Mouse (Mus musculus) midbrain, embryonic 13.5 days (tissue): Measurements from ENCODE around the gene Pde6d. TPM values are rescaled to one million over a fixed set of nuclear protein-coding genes. Genes with fewer than 3 reads are reported as not detected.
A peak's percentile ranks its signal among the peaks of the same experiment; 100 is the strongest.

ENCODE experiments used
- ATAC-seq: fragments of 200-750 bp; cut with Nextera tagmentation; 2 replicates; pipeline ENCODE4 v1.8.0; 2017; ENCODE audit warnings: mild to moderate bottlenecking, moderate TSS enrichment, moderate library complexity
- H3K27ac ChIP-seq: fragments of 300-500 bp; sonication (generic); 2 replicates; pipeline ENCODE4 v1.5.1; 2015; ENCODE audit warnings: inconsistent platforms, mild to moderate bottlenecking, moderate library complexity
- H3K27me3 ChIP-seq: fragments of 300-500 bp; sonication (generic); 2 replicates; pipeline ENCODE4 v1.6.1; 2015; ENCODE audit warnings: mild to moderate bottlenecking, inconsistent platforms
- H3K36me3 ChIP-seq: fragments of 300-500 bp; sonication (generic); 2 replicates; pipeline ENCODE4 v1.6.1; 2015; ENCODE audit warnings: mild to moderate bottlenecking, inconsistent platforms
- H3K4me1 ChIP-seq: fragments of 300-500 bp; sonication (generic); replicated peaks from 2 replicates; pipeline ENCODE4 v1.6.1; 2015; ENCODE audit warnings: inconsistent platforms
- H3K4me2 ChIP-seq: fragments of 300-500 bp; sonication (generic); replicated peaks from 2 replicates; pipeline ENCODE4 v1.6.1; 2015; ENCODE audit warnings: moderate library complexity, mild to moderate bottlenecking, inconsistent platforms
- H3K4me3 ChIP-seq: fragments of 300-500 bp; sonication (generic); replicated peaks from 2 replicates; pipeline ENCODE4 v1.5.1; 2015; ENCODE audit warnings: mild to moderate bottlenecking, inconsistent platforms
- H3K9ac ChIP-seq: fragments of 300-500 bp; sonication (generic); replicated peaks from 2 replicates; pipeline ENCODE4 v1.6.1; 2015; ENCODE audit warnings: mild to moderate bottlenecking, inconsistent platforms
- H3K9me3 ChIP-seq: fragments of 300-500 bp; sonication (generic); 2 replicates; pipeline ENCODE4 v1.6.1; 2016; ENCODE audit warnings: mild to moderate bottlenecking, inconsistent platforms
- WGBS: fragments of 180-500 bp; shearing (Covaris S2); methylation state at CpG from one replicate; pipeline ENCODE4 v1.1.7; 2015; 5-methylcytosine and 5-hydroxymethylcytosine counted together
- polyA plus RNA-seq: library from polyadenylated mRNA; unstranded; fragments of >200 nt; fragmentation: Nextera tagmentation; extraction: Ambion mirVana; gene quantifications from 2 replicates; pipeline ENCODE4 v1.2.1, GENCODE M21; 2015

Pde6d gene
- polyA plus RNA-seq: 86.6 and 90.2 TPM in 2 replicates

DNA sequence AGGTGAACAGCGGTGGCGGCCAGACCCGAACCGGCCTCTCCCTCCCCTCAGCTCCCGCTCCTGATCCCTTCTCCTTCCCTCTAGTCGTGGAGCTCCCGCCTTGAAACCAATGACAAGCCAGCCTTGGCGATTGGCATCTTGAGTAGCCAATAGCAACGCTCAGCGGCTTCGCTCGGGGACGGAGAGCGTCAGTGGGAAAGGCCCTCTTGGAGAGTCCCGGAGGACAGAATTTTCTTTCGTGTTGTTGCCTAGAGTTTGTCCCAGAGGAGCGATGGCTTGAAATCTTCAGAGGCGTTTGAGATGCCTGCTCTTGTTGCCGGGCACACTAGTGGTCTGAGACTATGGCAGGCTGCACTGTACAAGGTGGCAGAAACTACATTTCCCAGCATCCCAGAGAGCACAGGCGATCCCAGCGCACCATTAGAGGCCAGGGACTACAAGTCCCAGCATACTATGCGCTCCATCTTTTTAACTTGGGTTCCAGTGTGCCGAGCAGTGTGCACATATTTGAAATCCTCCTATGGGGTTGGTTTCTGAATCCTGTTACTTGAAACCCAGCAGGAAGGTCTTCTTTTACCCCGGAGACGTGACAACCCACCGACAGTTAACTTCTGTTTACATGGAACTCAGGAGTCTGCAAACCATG, at the start of gene Pde6d, which contains the start of gene Cops7b:
Pde6d (minus strand) TSS at position 179 of the 646 bp plus-strand sequence.
Cops7b (plus strand) TSS at position 454 of the 646 bp plus-strand sequence.
- Histone ChIP-seq H3K36me3 (0 out of 2 replicates have a peak, but pooled peaks cover 2% of the 10 kb centered on the region), H3K4me3 (peak within 1 kb of the TSS; percentile 74), H3K4me1 (peaks cover 21% of the 10 kb centered on the region), H3K4me2 (peak within 1 kb of the TSS; percentile 77), H3K9me3 (no peaks in the 10 kb centered on the region), H3K27ac (peak within 1 kb of the TSS; percentile 70), H3K9ac (peak within 1 kb of the TSS; percentile 87), H3K27me3 (no peaks in the 10 kb centered on the region)
- ATAC-seq: peak; percentile 99
- under 1% methylated on average over 26 of the region's 26 CpGs for WGBS

DNA sequence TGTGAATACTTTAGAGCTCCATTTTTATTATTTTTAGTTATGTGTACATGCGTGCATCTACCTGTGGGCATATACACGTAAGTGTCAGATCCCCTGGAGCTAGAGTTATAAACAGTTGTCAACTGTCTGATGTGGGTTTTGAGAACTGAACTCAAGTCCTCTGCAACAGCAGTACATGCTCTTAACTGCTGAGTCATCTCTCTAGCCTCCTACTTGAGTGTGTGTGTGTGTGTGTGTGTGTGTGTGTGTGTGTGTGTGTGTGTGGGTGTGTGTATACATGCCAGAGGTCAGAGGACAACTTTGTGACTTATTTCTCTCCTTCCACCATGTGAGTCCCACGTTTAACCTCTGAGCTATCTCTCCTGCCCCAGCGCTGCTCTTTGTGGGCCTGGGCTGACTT, 48.1 kb upstream of the Pde6d start:
- no peaks in the 10 kb centered on the region for H3K36me3 ChIP-seq
- no peak for ATAC-seq
- no peak overlapping the region for H3K4me2 ChIP-seq
- H3K4me3 ChIP-seq: no peak overlapping the region
- peaks cover 8% of the 10 kb centered on the region for H3K4me1 ChIP-seq
- 81% methylated on average over 4 of the region's 4 CpGs for WGBS
- no peak overlapping the region for H3K9ac ChIP-seq
- H3K27me3 ChIP-seq: no peaks in the 10 kb centered on the region
- no peaks in the 10 kb centered on the region for H3K9me3 ChIP-seq
- H3K27ac ChIP-seq: no peak overlapping the region

DNA sequence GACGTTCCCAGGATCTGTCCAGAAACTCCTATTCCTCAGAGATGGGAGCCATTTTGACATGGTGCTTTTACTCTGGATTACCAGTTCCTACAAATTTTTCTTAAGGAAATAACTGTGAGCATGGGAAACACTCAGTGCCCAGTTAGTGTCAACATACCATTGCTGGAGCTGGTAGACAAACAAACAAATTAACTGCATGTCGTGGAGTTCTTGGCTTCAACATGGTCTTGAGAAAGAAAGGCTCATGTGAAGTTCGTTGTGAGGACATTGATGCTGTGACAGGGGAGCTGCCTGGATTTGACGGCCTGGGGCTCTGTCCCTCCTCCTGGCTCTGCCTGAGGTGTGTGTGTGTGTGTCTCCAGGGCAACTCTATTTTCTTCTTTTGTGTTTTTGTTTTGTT, 47.5 kb upstream of the Pde6d start:
- H3K9ac ChIP-seq: no peak overlapping the region
- H3K27me3 ChIP-seq: no peaks in the 10 kb centered on the region
- H3K4me2 ChIP-seq: no peak overlapping the region
- ATAC-seq: no peak
- no peak overlapping the region for H3K27ac ChIP-seq
- H3K4me3 ChIP-seq: no peak overlapping the region
- WGBS: 56% methylated on average over 4 of the region's 4 CpGs
- no peaks in the 10 kb centered on the region for H3K9me3 ChIP-seq
- peaks cover 8% of the 10 kb centered on the region for H3K4me1 ChIP-seq
- no peaks in the 10 kb centered on the region for H3K36me3 ChIP-seq

DNA sequence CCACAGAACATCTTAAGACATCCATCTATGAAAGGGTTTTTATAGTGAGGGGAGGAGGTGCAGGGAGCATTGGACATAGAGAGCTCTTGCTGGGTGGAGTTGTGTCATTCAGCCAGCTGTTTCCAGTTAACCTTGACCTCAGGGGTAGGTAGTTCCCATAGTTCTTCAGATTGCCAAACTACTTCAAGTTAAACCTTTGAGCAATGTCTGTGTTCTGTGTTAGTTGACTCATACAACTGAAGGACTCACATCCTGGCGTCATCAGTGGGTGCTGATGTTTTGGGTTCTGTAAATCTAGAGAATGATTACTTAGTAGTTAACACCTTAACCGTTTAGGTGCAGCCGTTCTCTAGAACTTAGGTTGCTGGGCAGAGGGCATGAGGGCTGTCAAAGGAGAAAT, 45.8 kb upstream of the Pde6d start:
- H3K4me2 ChIP-seq: no peak overlapping the region

GRCm38 (mm10) chr1:86623001-86624000, 40.9 kb upstream of the Pde6d start:
- Histone ChIP-seq H3K27me3 (no peaks in the 10 kb centered on the region), H3K9me3 (no peaks in the 10 kb centered on the region), H3K4me2 (no peak overlapping the region), H3K4me1 (no peaks in the 10 kb centered on the region), H3K36me3 (no peaks in the 10 kb centered on the region), H3K4me3 (no peak overlapping the region), H3K27ac (no peak overlapping the region), H3K9ac (no peak overlapping the region)
- ATAC-seq: no peak
- WGBS: 72% methylated on average over 16 of the region's 16 CpGs

More for the DNA sequence above, 45.8 kb upstream of the Pde6d start:
- Histone ChIP-seq H3K27ac (no peak overlapping the region), H3K9me3 (no peaks in the 10 kb centered on the region), H3K4me3 (no peak overlapping the region), H3K4me1 (no peaks in the 10 kb centered on the region; the same call in 1 of the 2 replicates), H3K9ac (no peak overlapping the region), H3K27me3 (no peaks in the 10 kb centered on the region), H3K36me3 (no peaks in the 10 kb centered on the region)
- no peak for ATAC-seq
- WGBS: 94% methylated on average over 3 of the region's 3 CpGs

DNA sequence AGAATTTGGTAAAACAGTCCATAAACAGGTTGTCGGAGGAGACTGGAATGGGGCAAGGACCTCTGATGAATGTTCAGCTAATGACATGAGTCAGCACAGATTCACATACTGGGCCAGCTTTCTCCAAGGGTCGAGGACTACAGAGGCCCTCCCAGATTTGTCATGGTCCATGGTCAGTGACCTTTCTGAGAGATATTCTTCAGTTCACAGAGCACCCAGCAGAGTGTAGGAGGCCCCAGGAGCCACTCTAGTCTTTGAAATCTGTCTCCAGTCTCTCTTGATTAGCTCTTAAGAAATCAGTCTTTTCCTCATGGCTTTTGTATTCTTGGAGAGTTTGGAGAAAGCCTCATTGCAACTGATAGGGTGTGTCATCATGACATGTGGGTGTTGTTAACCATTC, 39.9 kb upstream of the Pde6d start:
- no peaks in the 10 kb centered on the region for H3K36me3 ChIP-seq
- WGBS: 63% methylated on average over 2 of the region's 2 CpGs
- H3K9ac ChIP-seq: no peak overlapping the region
- H3K4me3 ChIP-seq: no peak overlapping the region
- H3K27ac ChIP-seq: no peak overlapping the region
- no peak for ATAC-seq
- no peaks in the 10 kb centered on the region for H3K9me3 ChIP-seq
- no peaks in the 10 kb centered on the region for H3K27me3 ChIP-seq
- H3K4me1 ChIP-seq: no peaks in the 10 kb centered on the region
- H3K4me2 ChIP-seq: no peak overlapping the region

GRCm38 (mm10) chr1:86618454-86619125, 36.2 kb upstream of the Pde6d start:
- Histone ChIP-seq H3K9me3 (no peaks in the 10 kb centered on the region), H3K9ac (no peak overlapping the region), H3K36me3 (no peaks in the 10 kb centered on the region), H3K4me1 (no peaks in the 10 kb centered on the region), H3K27ac (no peak overlapping the region), H3K4me2 (no peak overlapping the region), H3K4me3 (no peak overlapping the region), H3K27me3 (no peaks in the 10 kb centered on the region)
- WGBS: 60% methylated on average over 10 of the region's 10 CpGs
- ATAC-seq: no peak

- peak; percentile 48; the same call in 1 of the 2 replicates for ATAC-seq
- no peak overlapping the region for H3K27ac ChIP-seq
These were observed 31.8 kb upstream of the Pde6d start for GRCm38 (mm10) chr1:86614269-86614668.

GRCm38 (mm10) chr1:86612081-86612480, 29.7 kb upstream of the Pde6d start:
- Histone ChIP-seq H3K27ac (no peak overlapping the region), H3K36me3 (peaks cover 36% of the 10 kb centered on the region), H3K4me3 (no peak overlapping the region), H3K9ac (no peak overlapping the region), H3K4me2 (no peak overlapping the region), H3K9me3 (no peaks in the 10 kb centered on the region), H3K27me3 (no peaks in the 10 kb centered on the region), H3K4me1 (no peaks in the 10 kb centered on the region)
- WGBS: 77% methylated on average over 1 of the region's 1 CpGs
- ATAC-seq: no peak

More at GRCm38 (mm10) chr1:86614269-86614668, 31.8 kb upstream of the Pde6d start:
- H3K4me2 ChIP-seq: no peak overlapping the region
- H3K9me3 ChIP-seq: no peaks in the 10 kb centered on the region
- peaks cover 22% of the 10 kb centered on the region for H3K36me3 ChIP-seq
- H3K27me3 ChIP-seq: no peaks in the 10 kb centered on the region
- H3K4me1 ChIP-seq: no peaks in the 10 kb centered on the region
- H3K4me3 ChIP-seq: no peak overlapping the region
- no peak overlapping the region for H3K9ac ChIP-seq

DNA sequence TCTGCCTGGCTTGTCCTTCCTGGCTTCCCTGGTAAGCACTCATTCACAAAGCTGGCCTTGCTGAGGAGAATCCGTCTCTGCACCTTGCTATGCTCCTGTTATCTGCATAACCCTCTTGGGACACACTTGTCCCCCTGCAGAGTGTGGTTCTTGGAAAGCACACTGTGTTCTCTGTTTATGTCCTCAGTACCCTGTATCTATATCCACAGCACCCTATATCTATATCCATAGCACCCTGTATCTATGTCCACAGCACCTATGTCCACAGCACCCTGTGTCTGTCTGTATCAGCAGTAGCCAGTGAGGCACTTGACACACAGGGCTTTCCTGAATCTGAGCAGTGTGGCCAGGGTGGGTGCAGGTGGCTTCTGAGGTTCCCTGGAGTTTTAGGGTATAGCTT, 28.5 kb upstream of the Pde6d start:
- peaks cover 44% of the 10 kb centered on the region for H3K36me3 ChIP-seq
- ATAC-seq: no peak
- H3K9ac ChIP-seq: no peak overlapping the region
- H3K4me2 ChIP-seq: no peak overlapping the region
- no peaks in the 10 kb centered on the region for H3K9me3 ChIP-seq
- H3K4me3 ChIP-seq: no peak overlapping the region
- no peaks in the 10 kb centered on the region for H3K27me3 ChIP-seq
- H3K27ac ChIP-seq: no peak overlapping the region
- H3K4me1 ChIP-seq: no peaks in the 10 kb centered on the region
- 75% methylated on average over 1 of the region's 1 CpGs for WGBS

DNA sequence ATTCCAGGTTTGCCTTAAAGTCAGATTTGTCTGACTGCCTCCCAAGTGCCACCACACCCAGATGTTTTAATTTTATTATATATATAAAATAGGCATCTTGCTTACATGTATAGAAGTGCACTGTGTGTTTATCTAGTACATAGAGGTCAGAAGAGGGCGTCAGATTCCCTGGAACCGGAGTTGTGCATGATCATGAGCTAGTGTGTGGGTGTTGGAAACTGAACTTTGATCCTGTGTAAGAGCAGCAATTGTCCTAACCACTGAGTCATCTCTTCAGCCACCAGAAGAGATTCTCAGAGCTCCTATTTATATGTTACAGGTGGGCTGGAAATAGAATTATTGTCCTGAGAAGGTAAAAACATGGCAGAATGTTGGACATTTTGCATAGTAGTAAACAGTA, 17.7 kb upstream of the Pde6d start:
- Histone ChIP-seq H3K4me3 (no peak overlapping the region), H3K36me3 (peaks cover 82% of the 10 kb centered on the region), H3K9ac (no peak overlapping the region), H3K27ac (no peak overlapping the region), H3K4me1 (no peaks in the 10 kb centered on the region), H3K27me3 (no peaks in the 10 kb centered on the region), H3K4me2 (no peak overlapping the region), H3K9me3 (no peaks in the 10 kb centered on the region)
- no peak for ATAC-seq
- WGBS: 83% methylated on average over 2 of the region's 2 CpGs

GRCm38 (mm10) chr1:86598516-86598915, 16.1 kb upstream of the Pde6d start:
- Histone ChIP-seq H3K4me3 (no peak overlapping the region), H3K27me3 (no peaks in the 10 kb centered on the region), H3K4me1 (no peaks in the 10 kb centered on the region), H3K36me3 (peaks cover 81% of the 10 kb centered on the region), H3K9me3 (no peaks in the 10 kb centered on the region), H3K9ac (no peak overlapping the region), H3K4me2 (no peak overlapping the region), H3K27ac (no peak overlapping the region)
- 79% methylated on average over 3 of the region's 3 CpGs for WGBS
- ATAC-seq: no peak
